Mouse (Mus musculus): ENCODE measurements at regions not wholly inside any gene's neighbourhood (a gene's known extent, or its start where the extent isn't known, plus 50 kb on each side); places are given as distances from the start of the nearest gene placed in this dataset.

DNA sequence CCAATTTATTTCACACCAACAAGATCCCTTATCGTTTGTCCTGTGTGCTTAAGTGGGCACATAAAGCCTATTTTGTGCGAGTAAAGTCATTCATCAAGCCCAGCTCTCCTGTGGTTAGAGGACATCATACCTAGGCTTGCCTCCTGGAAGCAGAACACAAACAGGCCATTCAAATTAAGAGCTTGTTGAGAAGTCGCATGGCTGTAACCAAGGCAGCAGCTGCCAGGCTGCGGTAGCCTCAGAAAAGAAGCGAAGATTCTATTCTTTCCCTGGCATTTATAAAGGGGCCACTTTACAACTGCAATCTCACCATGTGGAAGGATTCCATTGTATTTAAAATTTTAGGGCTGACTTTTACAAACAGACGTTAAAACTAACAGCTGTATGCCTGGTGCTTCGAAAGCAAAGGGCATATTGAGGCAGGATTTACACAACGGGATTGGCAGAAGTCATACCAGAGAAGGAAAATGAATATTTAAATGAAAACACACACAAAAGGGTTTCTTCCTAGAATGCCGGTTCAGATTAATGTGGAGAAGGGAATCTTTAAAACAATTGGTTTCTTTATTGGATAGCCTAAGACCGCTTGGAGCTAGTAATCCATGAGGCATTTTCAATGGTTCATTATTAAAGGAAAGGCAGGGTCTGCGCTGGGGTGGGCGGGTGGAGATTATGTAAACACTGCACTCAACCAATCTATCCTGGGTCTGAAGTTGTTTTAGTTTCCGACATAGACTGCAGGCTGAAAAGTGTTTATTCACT, 366.6 kb downstream of the Sfmbt2 start:
- WGBS = 38% methylated on average over 13 of the region's 13 CpGs
- H3K27ac ChIP-seq (ENCODE audit: low read depth, low read length) = no peak overlapping the region
- no peak overlapping the region for H3K9ac ChIP-seq (ENCODE audit: low read depth, low read length)
- H3K36me3 ChIP-seq (ENCODE audit: control insufficient read depth, insufficient read depth, low read length) = no peaks in the 10 kb centered on the region
- H3K9me3 ChIP-seq (ENCODE audit: control insufficient read depth, low read length) = no peaks in the 10 kb centered on the region
- H3K4me2 ChIP-seq (replicated peaks; ENCODE audit: low read depth, low read length) = no peak overlapping the region; the same call in 1 of the 2 replicates
- H3K4me1 ChIP-seq (ENCODE audit: control insufficient read depth, insufficient read depth, low read length) = no peaks in the 10 kb centered on the region
- H3K4me3 ChIP-seq (ENCODE audit: low read length) = no peak overlapping the region
- no peaks in the 10 kb centered on the region for H3K27me3 ChIP-seq (ENCODE audit: control insufficient read depth, insufficient read depth, low read length)
- no peak for ATAC-seq (ENCODE audit: low FRiP score, low TSS enrichment)

DNA sequence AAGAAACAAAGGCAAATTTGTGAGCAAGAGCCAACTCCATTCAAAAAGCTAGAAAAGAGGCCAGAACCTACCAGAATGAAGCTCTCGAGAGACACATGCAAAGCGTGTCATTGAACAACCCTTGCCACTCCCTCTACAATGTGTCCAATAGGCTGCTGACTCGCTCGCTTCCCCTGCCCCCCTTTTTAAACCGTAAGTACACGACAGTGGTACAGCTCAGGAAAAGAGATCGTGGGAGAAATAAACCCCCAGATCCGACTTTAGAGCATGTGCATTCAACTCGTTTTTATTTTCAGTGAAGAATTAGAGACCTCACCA, 367.1 kb downstream of the Sfmbt2 start:
- H3K9ac ChIP-seq (ENCODE audit: low read depth, low read length) = no peak overlapping the region
- no peaks in the 10 kb centered on the region for H3K27me3 ChIP-seq (ENCODE audit: control insufficient read depth, insufficient read depth, low read length)
- H3K4me2 ChIP-seq (replicated peaks; ENCODE audit: low read depth, low read length) = no peak overlapping the region; the same call in 1 of the 2 replicates
- 60% methylated on average over 9 of the region's 9 CpGs for WGBS
- H3K4me1 ChIP-seq (ENCODE audit: control insufficient read depth, insufficient read depth, low read length) = no peaks in the 10 kb centered on the region
- no peak overlapping the region for H3K27ac ChIP-seq (ENCODE audit: low read depth, low read length)
- no peak for ATAC-seq (ENCODE audit: low FRiP score, low TSS enrichment)
- no peak overlapping the region for H3K4me3 ChIP-seq (ENCODE audit: low read length)
- H3K36me3 ChIP-seq (ENCODE audit: control insufficient read depth, insufficient read depth, low read length) = no peaks in the 10 kb centered on the region
- no peaks in the 10 kb centered on the region for H3K9me3 ChIP-seq (ENCODE audit: control insufficient read depth, low read length)

DNA sequence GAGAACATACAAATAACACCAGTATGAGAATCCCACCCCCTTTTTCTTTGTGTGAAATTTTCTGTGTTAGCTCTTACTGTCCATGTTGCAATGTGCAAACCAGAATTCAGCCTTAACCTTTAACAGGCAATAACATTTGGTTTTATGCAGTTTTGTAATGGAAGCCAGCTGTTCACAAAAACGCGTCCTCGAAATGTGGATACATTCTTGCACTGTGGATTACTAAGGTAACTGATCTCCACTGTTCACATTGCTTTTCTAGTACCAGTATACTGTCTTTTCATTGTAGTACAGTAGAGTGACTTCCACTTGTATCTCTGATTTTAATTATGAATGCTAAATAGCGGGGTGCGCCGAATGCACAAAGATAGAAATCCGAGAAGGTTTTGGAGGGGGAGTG, 374.8 kb downstream of the Sfmbt2 start:
- Histone ChIP-seq H3K9me3 (ENCODE audit: control insufficient read depth, low read length) (no peaks in the 10 kb centered on the region), H3K27ac (ENCODE audit: low read depth, low read length) (no peak overlapping the region), H3K4me1 (ENCODE audit: control insufficient read depth, insufficient read depth, low read length) (no peaks in the 10 kb centered on the region), H3K4me3 (ENCODE audit: low read length) (no peak overlapping the region), H3K9ac (ENCODE audit: low read depth, low read length) (no peak overlapping the region), H3K4me2 (replicated peaks; ENCODE audit: low read depth, low read length) (no peak overlapping the region), H3K36me3 (ENCODE audit: control insufficient read depth, insufficient read depth, low read length) (no peaks in the 10 kb centered on the region), H3K27me3 (ENCODE audit: control insufficient read depth, insufficient read depth, low read length) (no peaks in the 10 kb centered on the region)
- 63% methylated on average over 7 of the region's 7 CpGs for WGBS
- ATAC-seq (ENCODE audit: low FRiP score, low TSS enrichment) = no peak

DNA sequence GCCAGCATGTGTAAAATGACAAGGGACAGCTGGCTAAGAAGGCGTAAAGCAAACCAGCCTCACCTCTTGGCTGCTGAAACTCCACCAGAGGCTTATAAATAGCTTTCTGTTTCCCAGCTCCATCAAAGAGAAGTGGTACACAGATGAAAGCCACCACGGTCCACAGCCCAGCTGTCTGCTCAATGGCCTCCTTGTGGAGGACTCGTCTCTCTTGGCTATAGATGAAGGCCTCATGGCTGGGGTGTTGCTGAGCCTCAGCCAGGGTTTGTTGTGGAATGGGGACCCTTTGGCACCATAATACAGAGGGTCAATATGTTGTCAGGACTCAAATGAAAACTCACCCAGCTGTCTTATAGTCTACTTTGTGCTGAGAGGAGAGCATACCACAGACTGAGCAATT, 385.1 kb downstream of the Sfmbt2 start:
- ATAC-seq (ENCODE audit: low FRiP score, low TSS enrichment) = peak; percentile 71; the same call in 1 of the 2 replicates
- no peak overlapping the region for H3K4me2 ChIP-seq (replicated peaks; ENCODE audit: low read depth, low read length)
- no peaks in the 10 kb centered on the region for H3K9me3 ChIP-seq (ENCODE audit: control insufficient read depth, low read length)
- no peak overlapping the region for H3K27ac ChIP-seq (ENCODE audit: low read depth, low read length)
- no peaks in the 10 kb centered on the region for H3K36me3 ChIP-seq (ENCODE audit: control insufficient read depth, insufficient read depth, low read length)
- H3K4me3 ChIP-seq (ENCODE audit: low read length) = no peak overlapping the region
- no peak overlapping the region for H3K9ac ChIP-seq (ENCODE audit: low read depth, low read length)
- H3K27me3 ChIP-seq (ENCODE audit: control insufficient read depth, insufficient read depth, low read length) = no peaks in the 10 kb centered on the region
- WGBS = 36% methylated on average over 3 of the region's 3 CpGs
- 0 out of 2 replicates have a peak, but pooled peaks cover 2% of the 10 kb centered on the region for H3K4me1 ChIP-seq (ENCODE audit: control insufficient read depth, insufficient read depth, low read length)

DNA sequence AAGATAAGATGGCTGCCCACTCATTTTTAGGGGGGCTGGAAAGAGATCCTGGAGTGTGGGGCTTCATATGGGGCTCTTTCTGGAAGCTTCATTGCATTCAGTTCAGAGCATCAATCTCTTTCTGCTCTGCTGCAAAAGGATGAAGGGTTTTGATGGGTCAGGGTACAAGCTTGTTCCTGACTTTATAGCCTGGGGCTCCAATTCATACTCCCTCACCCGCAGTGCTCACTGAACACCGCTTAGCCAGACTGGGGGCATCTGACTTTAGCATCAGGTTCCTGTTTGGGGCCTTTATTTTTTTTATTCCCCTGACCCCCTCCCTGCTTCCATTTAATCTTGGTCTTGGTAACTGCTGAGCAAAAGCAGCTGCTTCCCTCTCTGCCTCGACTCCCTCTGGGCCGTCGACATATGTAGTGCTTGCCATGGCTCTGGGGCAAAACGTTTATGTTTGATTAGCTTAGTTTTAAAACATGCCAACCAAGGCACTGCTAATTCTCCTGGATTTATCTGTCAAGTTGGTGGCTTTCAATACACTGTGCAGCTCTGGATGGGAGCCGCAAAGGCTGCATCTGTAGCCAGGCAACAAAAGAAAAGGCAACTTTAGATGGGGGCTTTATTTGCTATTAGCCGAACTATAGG, 387.0 kb downstream of the Sfmbt2 start:
- Histone ChIP-seq H3K36me3 (ENCODE audit: control insufficient read depth, insufficient read depth, low read length) (no peaks in the 10 kb centered on the region), H3K27ac (ENCODE audit: low read depth, low read length) (no peak overlapping the region), H3K4me1 (ENCODE audit: control insufficient read depth, insufficient read depth, low read length) (0 out of 2 replicates have a peak, but pooled peaks cover 2% of the 10 kb centered on the region), H3K4me3 (ENCODE audit: low read length) (no peak overlapping the region), H3K9ac (ENCODE audit: low read depth, low read length) (no peak overlapping the region), H3K4me2 (replicated peaks; ENCODE audit: low read depth, low read length) (no peak overlapping the region), H3K9me3 (ENCODE audit: control insufficient read depth, low read length) (no peaks in the 10 kb centered on the region), H3K27me3 (ENCODE audit: control insufficient read depth, insufficient read depth, low read length) (no peaks in the 10 kb centered on the region)
- 31% methylated on average over 8 of the region's 8 CpGs for WGBS
- ATAC-seq (ENCODE audit: low FRiP score, low TSS enrichment) = peak; percentile 49; the same call in 1 of the 2 replicates

DNA sequence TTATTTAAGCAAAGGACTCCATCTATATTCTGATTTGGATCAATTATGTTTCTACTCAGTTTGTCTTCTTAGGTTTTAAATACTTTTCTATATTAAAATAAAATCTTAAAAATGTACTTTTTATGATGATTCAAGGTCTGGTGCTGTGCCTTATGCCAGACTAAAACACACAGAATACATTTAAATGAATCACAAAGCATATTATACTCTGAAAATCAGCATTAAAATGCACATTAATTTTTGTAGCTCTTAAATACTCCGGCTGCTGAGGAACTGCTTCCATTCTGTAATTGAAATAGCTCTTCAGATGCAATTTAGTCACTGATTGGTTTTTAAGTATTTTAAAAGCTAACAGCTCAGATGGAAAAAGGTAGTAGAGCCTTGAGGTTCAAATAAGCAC, 387.6 kb downstream of the Sfmbt2 start:
- no peak for ATAC-seq (ENCODE audit: low FRiP score, low TSS enrichment)

DNA sequence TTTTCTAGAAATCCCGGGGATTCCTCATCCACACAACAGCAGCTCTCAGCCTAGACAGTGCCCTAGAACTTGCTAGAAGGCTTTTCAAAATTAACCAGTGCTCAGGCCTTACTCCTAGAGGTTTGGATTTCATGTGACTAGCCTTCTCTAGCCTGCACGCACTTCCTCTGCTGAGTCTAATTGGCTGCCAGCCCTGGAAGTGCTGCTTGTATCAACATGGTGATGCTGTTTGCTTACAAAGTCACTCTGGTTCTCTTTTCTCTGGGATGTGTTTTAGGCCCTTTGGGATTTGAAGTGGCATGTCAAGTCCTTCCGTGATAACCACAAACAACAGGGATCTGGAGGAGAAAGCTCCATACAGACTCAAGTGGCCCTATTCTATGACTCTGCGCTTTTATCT, 391.9 kb downstream of the Sfmbt2 start:
- Histone ChIP-seq H3K27ac (ENCODE audit: low read depth, low read length) (no peak overlapping the region), H3K9ac (ENCODE audit: low read depth, low read length) (no peak overlapping the region), H3K27me3 (ENCODE audit: control insufficient read depth, insufficient read depth, low read length) (no peaks in the 10 kb centered on the region), H3K9me3 (ENCODE audit: control insufficient read depth, low read length) (no peaks in the 10 kb centered on the region), H3K4me3 (ENCODE audit: low read length) (no peak overlapping the region), H3K4me2 (replicated peaks; ENCODE audit: low read depth, low read length) (no peak overlapping the region), H3K36me3 (ENCODE audit: control insufficient read depth, insufficient read depth, low read length) (no peaks in the 10 kb centered on the region), H3K4me1 (ENCODE audit: control insufficient read depth, insufficient read depth, low read length) (no peaks in the 10 kb centered on the region)
- WGBS = 76% methylated on average over 4 of the region's 4 CpGs
- no peak for ATAC-seq (ENCODE audit: low FRiP score, low TSS enrichment)

More for the DNA sequence above, 387.6 kb downstream of the Sfmbt2 start:
- Histone ChIP-seq H3K9ac (ENCODE audit: low read depth, low read length) (no peak overlapping the region), H3K4me2 (replicated peaks; ENCODE audit: low read depth, low read length) (no peak overlapping the region), H3K4me1 (ENCODE audit: control insufficient read depth, insufficient read depth, low read length) (0 out of 2 replicates have a peak, but pooled peaks cover 2% of the 10 kb centered on the region), H3K27me3 (ENCODE audit: control insufficient read depth, insufficient read depth, low read length) (no peaks in the 10 kb centered on the region), H3K4me3 (ENCODE audit: low read length) (no peak overlapping the region), H3K9me3 (ENCODE audit: control insufficient read depth, low read length) (no peaks in the 10 kb centered on the region), H3K36me3 (ENCODE audit: control insufficient read depth, insufficient read depth, low read length) (no peaks in the 10 kb centered on the region), H3K27ac (ENCODE audit: low read depth, low read length) (no peak overlapping the region)
- WGBS = 82% methylated on average over 1 of the region's 1 CpGs

DNA sequence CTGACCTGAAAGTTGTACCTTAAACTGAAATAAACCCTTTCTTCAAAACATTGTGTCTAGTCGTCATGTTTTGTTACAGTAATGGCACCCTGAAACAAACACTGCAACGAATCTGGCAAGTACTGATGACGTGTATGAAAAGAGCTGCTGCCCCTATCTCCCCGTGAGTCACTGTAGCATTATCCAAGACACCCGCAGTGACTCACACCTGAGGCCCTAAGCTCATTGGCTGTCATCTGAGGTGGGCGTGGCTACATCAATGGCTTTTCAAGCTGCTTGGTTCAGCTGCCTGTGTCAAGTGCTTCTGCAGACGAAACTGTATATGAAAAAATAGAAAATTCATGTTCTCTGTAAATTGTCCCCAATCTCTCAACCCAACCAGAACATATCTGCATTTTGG, 388.8 kb upstream of the Prkcq start:
- no peak for ATAC-seq (ENCODE audit: low FRiP score, low TSS enrichment)
- H3K4me2 ChIP-seq (replicated peaks; ENCODE audit: low read depth, low read length) = no peak overlapping the region
- 64% methylated on average over 7 of the region's 7 CpGs for WGBS

DNA sequence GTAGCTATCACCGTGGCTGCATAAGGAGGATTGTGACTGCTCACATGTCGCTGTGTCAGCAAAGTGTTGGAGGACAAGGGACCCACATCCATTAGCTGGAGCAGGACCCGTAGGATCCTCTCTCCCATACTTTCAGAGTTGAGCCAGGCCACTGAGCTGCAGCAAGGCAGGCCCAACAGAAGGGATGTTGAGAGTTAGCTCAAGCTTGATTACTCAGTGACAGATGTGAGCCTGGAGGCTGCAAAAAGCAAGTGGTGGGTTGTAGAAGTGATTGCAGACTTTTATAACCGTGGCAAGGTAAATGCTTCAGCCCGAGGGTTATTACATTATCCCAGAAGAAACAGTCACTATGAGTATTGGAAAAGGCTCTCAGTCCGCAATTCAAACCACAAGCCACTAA, 388.3 kb upstream of the Prkcq start:
- Histone ChIP-seq H3K4me1 (ENCODE audit: control insufficient read depth, insufficient read depth, low read length) (no peaks in the 10 kb centered on the region), H3K4me2 (replicated peaks; ENCODE audit: low read depth, low read length) (no peak overlapping the region), H3K9me3 (ENCODE audit: control insufficient read depth, low read length) (no peaks in the 10 kb centered on the region), H3K36me3 (ENCODE audit: control insufficient read depth, insufficient read depth, low read length) (no peaks in the 10 kb centered on the region), H3K9ac (ENCODE audit: low read depth, low read length) (no peak overlapping the region), H3K4me3 (ENCODE audit: low read length) (no peak overlapping the region), H3K27me3 (ENCODE audit: control insufficient read depth, insufficient read depth, low read length) (no peaks in the 10 kb centered on the region), H3K27ac (ENCODE audit: low read depth, low read length) (no peak overlapping the region)
- WGBS = 61% methylated on average over 6 of the region's 6 CpGs
- ATAC-seq (ENCODE audit: low FRiP score, low TSS enrichment) = no peak

More for the DNA sequence above, 388.8 kb upstream of the Prkcq start:
- no peak overlapping the region for H3K4me3 ChIP-seq (ENCODE audit: low read length)
- H3K9ac ChIP-seq (ENCODE audit: low read depth, low read length) = no peak overlapping the region
- H3K27me3 ChIP-seq (ENCODE audit: control insufficient read depth, insufficient read depth, low read length) = no peaks in the 10 kb centered on the region
- no peaks in the 10 kb centered on the region for H3K36me3 ChIP-seq (ENCODE audit: control insufficient read depth, insufficient read depth, low read length)
- H3K27ac ChIP-seq (ENCODE audit: low read depth, low read length) = no peak overlapping the region
- H3K4me1 ChIP-seq (ENCODE audit: control insufficient read depth, insufficient read depth, low read length) = no peaks in the 10 kb centered on the region
- H3K9me3 ChIP-seq (ENCODE audit: control insufficient read depth, low read length) = no peaks in the 10 kb centered on the region

All from kidney, embryonic 14.5 days (tissue).